Mouse (Mus musculus) heart, embryonic 14.5 days (tissue): ENCODE data around the gene Caprin1. TPM values are rescaled to one million over a fixed set of nuclear protein-coding genes. Genes with fewer than 3 reads are reported as not detected.

Experiments
- ATAC-seq: fragments of 200-750 bp; cut with Nextera tagmentation; 2 replicates; pipeline ENCODE4 v1.8.0; 2017; ENCODE audit warnings: low read depth, moderate TSS enrichment; ENCODE audit not compliant: insufficient number of reproducible peaks, insufficient read depth, low FRiP score
- H3K27ac ChIP-seq, 2 experiments: fragments of 200-500 bp in 1 of 2; fragments of 300-500 bp in 1 of 2; sonication (generic) in 1 of 2; replicated peaks in 1 of 2; 2 replicates each; pipeline ENCODE4 v1.5.1; 2012 to 2014; ENCODE audit warnings: low read depth in 2 of 2, low read length in 2 of 2, control low read depth in 1 of 2, mild to moderate bottlenecking in 1 of 2, mixed read lengths in 1 of 2; ENCODE audit not compliant: control insufficient read depth in 1 of 2, insufficient read depth in 1 of 2
- H3K27me3 ChIP-seq: fragments of 300-500 bp; sonication (generic); 2 replicates; pipeline ENCODE4 v1.6.1; 2014; ENCODE audit warnings: mild to moderate bottlenecking, low read length, control low read depth; ENCODE audit not compliant: control insufficient read depth, insufficient read depth
- H3K36me3 ChIP-seq: fragments of 300-500 bp; sonication (generic); 2 replicates; pipeline ENCODE4 v1.6.1; 2014; ENCODE audit warnings: mild to moderate bottlenecking, control low read depth, low read length, mixed read lengths; ENCODE audit not compliant: control insufficient read depth, insufficient read depth
- H3K4me1 ChIP-seq, 2 experiments: fragments of 200-500 bp in 1 of 2; fragments of 300-500 bp in 1 of 2; sonication (generic) in 1 of 2; 2 replicates each; pipeline ENCODE4 v1.6.1; 2012 to 2014; ENCODE audit warnings: low read length in 2 of 2, control low read depth in 1 of 2, mixed read lengths in 1 of 2; ENCODE audit not compliant: control insufficient read depth in 2 of 2, insufficient read depth in 2 of 2
- H3K4me2 ChIP-seq: fragments of 300-500 bp; sonication (generic); 2 replicates; pipeline ENCODE4 v1.6.1; 2014; ENCODE audit warnings: mild to moderate bottlenecking, low read length
- H3K4me3 ChIP-seq, 2 experiments: fragments of 200-500 bp in 1 of 2; fragments of 300-500 bp in 1 of 2; sonication (generic) in 1 of 2; 2 replicates each; pipeline ENCODE4 v1.5.1; 2012 to 2014; ENCODE audit warnings: low read length in 2 of 2, mild to moderate bottlenecking in 2 of 2, control low read depth in 1 of 2, low read depth in 1 of 2, moderate library complexity in 1 of 2; ENCODE audit not compliant: control insufficient read depth in 1 of 2, insufficient read depth in 1 of 2
- H3K9ac ChIP-seq: fragments of 300-500 bp; sonication (generic); 2 replicates; pipeline ENCODE4 v1.6.1; 2014; ENCODE audit warnings: mild to moderate bottlenecking, low read length
- H3K9me3 ChIP-seq: fragments of 300-500 bp; sonication (generic); 2 replicates; pipeline ENCODE4 v1.6.1; 2016; ENCODE audit warnings: low read length, control low read depth; ENCODE audit not compliant: control insufficient read depth
- WGBS: fragments of 180-500 bp; shearing (Covaris S2); extraction: QIAGEN DNeasy Blood & Tissue Kit; methylation state at CpG from one replicate; pipeline ENCODE4 v1.1.7; 2014; 5-methylcytosine and 5-hydroxymethylcytosine counted together
- polyA plus RNA-seq: library from polyadenylated mRNA; unstranded; fragments of >200 nt; fragmentation: Nextera tagmentation; extraction: Ambion mirVana; gene quantifications from 2 replicates; pipeline ENCODE4 v1.2.1, GENCODE M21; 2014

Caprin1 gene
- polyA plus RNA-seq: 240 and 244 TPM in 2 replicates

DNA sequence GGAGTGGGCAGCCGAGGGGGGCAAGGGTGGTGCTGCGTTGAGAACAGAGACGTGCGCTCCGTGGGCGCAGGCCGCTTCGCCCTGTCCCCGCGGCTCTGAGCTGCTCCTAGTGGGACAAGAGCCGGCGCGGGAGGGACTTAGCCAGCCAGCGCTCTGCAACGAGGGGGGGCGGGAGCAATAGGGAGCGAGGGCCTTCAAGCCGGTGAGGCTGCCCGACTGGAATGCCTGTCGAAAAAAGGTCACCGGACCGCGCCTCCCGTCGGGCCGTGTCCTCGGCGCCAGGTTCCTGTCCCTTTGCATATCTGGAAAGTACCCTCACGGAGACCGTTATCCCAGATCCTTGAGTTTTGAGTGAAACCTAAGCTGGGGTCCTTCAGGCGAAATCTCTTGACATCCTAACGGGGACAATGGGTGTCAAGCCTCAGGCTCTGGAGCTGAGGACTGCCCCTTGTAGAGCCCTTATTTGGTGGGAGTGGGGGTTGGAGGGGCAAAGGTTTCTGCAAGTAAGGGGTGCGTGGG is at the start of gene Caprin1:
Caprin1 (minus strand) TSS at position 159 of the 519 bp plus-strand sequence.
- H3K9me3 ChIP-seq: no peaks in the 10 kb centered on the region
- peak; percentile 95 for ATAC-seq
- H3K4me2 ChIP-seq: peak within 1 kb of the TSS; percentile 83
- peaks cover 0 to 15% of the 10 kb centered on the region in 2 experiments; a peak in 3 of 4 replicates for H3K4me1 ChIP-seq
- peak within 1 kb of the TSS; percentile 100 for H3K27ac ChIP-seq
- under 1% methylated on average over 33 of the region's 33 CpGs for WGBS
- H3K36me3 ChIP-seq: peaks cover 27% of the 10 kb centered on the region
- H3K27me3 ChIP-seq: no peaks in the 10 kb centered on the region
- peak within 1 kb of the TSS; percentile 94 for H3K9ac ChIP-seq
- H3K4me3 ChIP-seq: peak within 1 kb of the TSS; percentile 86 to 88

GRCm38 (mm10) chr2:103846875-103847274 is 49.4 kb upstream of the Caprin1 start:
- H3K4me1 ChIP-seq: no peaks in the 10 kb centered on the region
- ATAC-seq: no peak
- no peak overlapping the region for H3K9ac ChIP-seq
- H3K36me3 ChIP-seq: no peaks in the 10 kb centered on the region
- 75% methylated on average over 1 of the region's 1 CpGs for WGBS
- H3K4me3 ChIP-seq: no peak overlapping the region
- no peaks in the 10 kb centered on the region for H3K9me3 ChIP-seq
- no peak overlapping the region for H3K27ac ChIP-seq
- no peaks in the 10 kb centered on the region for H3K27me3 ChIP-seq
- no peak overlapping the region for H3K4me2 ChIP-seq

GRCm38 (mm10) chr2:103846271-103846670 is 48.8 kb upstream of the Caprin1 start:
- 86% methylated on average over 4 of the region's 4 CpGs for WGBS
- ATAC-seq: no peak
- no peak overlapping the region for H3K27ac ChIP-seq

DNA sequence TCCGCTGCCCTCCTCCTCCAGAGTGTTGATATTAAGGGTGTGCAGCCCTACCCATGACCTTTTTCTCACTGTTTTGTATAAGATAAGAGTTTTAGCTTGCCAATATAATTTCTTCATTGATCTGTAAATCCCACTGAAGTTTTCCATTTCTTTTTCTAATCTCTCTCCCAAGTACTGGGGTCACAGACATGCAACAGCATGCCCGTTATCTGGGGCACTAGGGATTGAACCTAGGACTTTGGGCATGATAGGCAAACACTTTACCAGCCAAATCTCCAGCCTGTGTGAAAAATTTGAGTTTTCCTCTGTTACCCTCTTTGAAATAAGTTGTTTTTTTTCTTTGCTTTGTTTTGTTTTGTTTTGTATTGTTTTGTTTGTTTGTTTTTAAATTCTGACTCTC is 46.6 kb upstream of the Caprin1 start:
- Histone ChIP-seq H3K9ac (no peak overlapping the region), H3K4me1 (no peaks in the 10 kb centered on the region), H3K9me3 (no peaks in the 10 kb centered on the region), H3K27ac (no peak overlapping the region), H3K4me3 (no peak overlapping the region), H3K4me2 (no peak overlapping the region), H3K36me3 (no peaks in the 10 kb centered on the region), H3K27me3 (no peaks in the 10 kb centered on the region)
- ATAC-seq: no peak
- WGBS: 90% methylated on average over 2 of the region's 2 CpGs

More at GRCm38 (mm10) chr2:103846271-103846670, 48.8 kb upstream of the Caprin1 start:
- H3K9me3 ChIP-seq: no peaks in the 10 kb centered on the region
- H3K36me3 ChIP-seq: no peaks in the 10 kb centered on the region
- H3K4me3 ChIP-seq: no peak overlapping the region
- H3K4me2 ChIP-seq: no peak overlapping the region
- no peaks in the 10 kb centered on the region for H3K4me1 ChIP-seq
- no peak overlapping the region for H3K9ac ChIP-seq
- no peaks in the 10 kb centered on the region for H3K27me3 ChIP-seq

GRCm38 (mm10) chr2:103843321-103843720 is 45.9 kb upstream of the Caprin1 start:
- no peak overlapping the region for H3K9ac ChIP-seq
- WGBS: 90% methylated on average over 13 of the region's 13 CpGs
- no peak overlapping the region for H3K27ac ChIP-seq
- ATAC-seq: no peak
- H3K4me2 ChIP-seq: no peak overlapping the region
- H3K36me3 ChIP-seq: no peaks in the 10 kb centered on the region
- no peaks in the 10 kb centered on the region for H3K4me1 ChIP-seq
- no peak overlapping the region for H3K4me3 ChIP-seq
- H3K27me3 ChIP-seq: no peaks in the 10 kb centered on the region
- H3K9me3 ChIP-seq: no peaks in the 10 kb centered on the region

DNA sequence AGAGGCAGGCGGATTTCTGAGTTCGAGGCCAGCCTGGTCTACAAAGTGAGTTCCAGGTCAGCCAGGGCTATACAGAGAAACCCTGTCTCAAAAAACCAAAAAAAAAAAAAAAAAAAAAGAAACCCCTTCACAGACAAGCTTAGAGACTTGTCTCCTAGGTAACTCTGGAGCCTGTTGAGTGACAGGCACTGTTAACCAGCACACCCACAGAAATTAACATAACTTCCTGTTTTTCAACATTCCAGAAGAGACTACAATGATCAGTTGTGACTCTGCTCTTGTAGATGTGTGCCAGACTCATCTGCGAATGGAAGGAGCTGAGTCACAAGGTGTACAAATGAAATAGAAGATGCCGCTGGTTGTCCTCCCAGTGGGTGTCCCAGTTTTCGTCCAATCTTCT is 44.9 kb upstream of the Caprin1 start:
- no peak for ATAC-seq
- Histone ChIP-seq H3K4me3 (no peak overlapping the region), H3K27me3 (no peaks in the 10 kb centered on the region), H3K4me1 (no peaks in the 10 kb centered on the region), H3K27ac (no peak overlapping the region), H3K36me3 (no peaks in the 10 kb centered on the region), H3K4me2 (no peak overlapping the region), H3K9ac (no peak overlapping the region), H3K9me3 (no peaks in the 10 kb centered on the region)
- WGBS: 81% methylated on average over 3 of the region's 5 CpGs

GRCm38 (mm10) chr2:103838483-103838882 is 41.0 kb upstream of the Caprin1 start:
- no peaks in the 10 kb centered on the region for H3K9me3 ChIP-seq
- H3K9ac ChIP-seq: no peak overlapping the region
- no peak overlapping the region for H3K4me3 ChIP-seq
- ATAC-seq: no peak
- H3K4me1 ChIP-seq: no peaks in the 10 kb centered on the region; a peak in 1 of 4 replicates
- 63% methylated on average over 3 of the region's 3 CpGs for WGBS
- H3K4me2 ChIP-seq: no peak overlapping the region
- no peaks in the 10 kb centered on the region for H3K36me3 ChIP-seq
- H3K27ac ChIP-seq: no peak overlapping the region
- H3K27me3 ChIP-seq: no peaks in the 10 kb centered on the region

DNA sequence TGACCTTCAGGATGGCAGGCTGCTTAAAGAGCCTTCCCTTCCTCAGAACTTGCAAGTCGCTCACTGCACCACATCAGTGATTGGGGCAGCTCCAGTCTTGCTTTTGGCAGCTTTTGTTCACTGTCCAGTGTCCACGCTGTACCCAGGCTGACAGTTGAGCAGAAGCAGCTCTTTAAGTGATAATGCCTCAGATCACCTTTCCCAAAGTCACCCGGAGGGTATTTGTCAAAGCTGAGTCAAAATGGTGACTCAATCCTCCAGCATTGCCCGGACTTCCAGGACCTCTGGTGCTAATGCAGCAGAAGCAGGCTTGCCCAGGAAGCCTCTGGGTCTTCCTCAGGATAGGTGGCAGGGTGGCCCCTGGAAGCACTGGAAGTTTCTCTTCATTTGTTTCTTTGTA is 39.7 kb upstream of the Caprin1 start:
- ATAC-seq: no peak
- no peaks in the 10 kb centered on the region for H3K9me3 ChIP-seq
- H3K27ac ChIP-seq: no peak overlapping the region
- no peak overlapping the region for H3K4me2 ChIP-seq
- no peaks in the 10 kb centered on the region for H3K36me3 ChIP-seq
- H3K4me3 ChIP-seq: no peak overlapping the region
- WGBS: 56% methylated on average over 4 of the region's 4 CpGs
- H3K9ac ChIP-seq: no peak overlapping the region
- H3K27me3 ChIP-seq: no peaks in the 10 kb centered on the region
- H3K4me1 ChIP-seq: no peaks in the 10 kb centered on the region; a peak in 1 of 4 replicates
